ENCODE assay signal across 7 mouse cellular contexts in the genomic region with DNA sequence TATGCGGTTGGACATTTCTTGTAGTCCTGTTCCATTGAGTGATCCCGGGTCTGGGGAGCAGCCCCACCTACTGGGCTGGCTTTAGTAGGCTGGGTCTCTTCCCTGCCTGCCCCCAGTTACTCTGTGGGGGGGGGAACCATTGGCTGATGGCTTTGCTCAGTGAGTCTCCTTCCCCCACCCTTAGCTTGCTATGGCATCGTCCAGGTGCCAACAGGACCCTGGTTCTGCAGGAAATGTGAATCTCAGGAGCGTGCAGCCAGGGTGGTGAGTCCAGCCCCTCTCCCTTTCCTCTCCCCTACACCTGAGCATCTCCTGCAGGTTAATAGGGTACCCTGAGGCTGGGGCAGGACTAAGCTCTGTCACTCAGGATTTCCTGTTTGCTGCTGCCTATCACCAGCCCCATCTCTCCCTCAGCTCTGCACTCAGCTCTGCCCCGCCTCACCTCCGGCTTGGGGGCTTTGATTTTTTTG. TPM values are rescaled to one million over a fixed set of nuclear protein-coding genes. Genes with fewer than 3 reads are reported as not detected.
A peak's percentile ranks its signal among the peaks of the same experiment; 100 is the strongest.
DNase-seq lines count a peak whose midpoint lies in the region; ATAC-seq and TF ChIP-seq lines count a peak whose summit lies in the region.

No protein-coding gene starts in this region.

- no peaks in the 10 kb centered on the region for H3K9me3 ChIP-seq in ES-E14 (ENCODE audit: control insufficient read depth, insufficient read depth, low read depth, low read length)
- no peaks in the 10 kb centered on the region for H3K9me3 ChIP-seq in heart, embryonic 15.5 days (replicated peaks)
- H3K9me3 ChIP-seq in limb, embryonic 13.5 days: no peaks in the 10 kb centered on the region

- no peak for ATAC-seq in heart, embryonic 15.5 days (replicated peaks; ENCODE audit: insufficient number of reproducible peaks, insufficient read depth, low FRiP score, low read depth)
- ATAC-seq in limb, embryonic 13.5 days (ENCODE audit: low FRiP score, low read depth): no peak

- peak overlapping the region; percentile 86 to 91 for H3K4me3 ChIP-seq in ES-E14 (ENCODE audit: insufficient read depth in 1 of 2, low read depth in 1 of 2, low read length in 2 of 2, poor library complexity in 1 of 2, severe bottlenecking in 1 of 2)
- peak overlapping the region; percentile 82 for H3K4me3 ChIP-seq in heart, embryonic 15.5 days
- H3K4me3 ChIP-seq in limb, embryonic 13.5 days: peak overlapping the region; percentile 90
- H3K4me3 ChIP-seq in small intestine, adult 2 months (ENCODE audit: low read depth, low read length): peak overlapping the region; percentile 35; the same call in 1 of the 2 replicates

- in situ Hi-C loops in ES-E14 (cut with MboI; ENCODE audit: low sequenced_read_pairs in 2 of 2, unreplicated experiment in 2 of 2): no loop called here

- no peaks in the 10 kb centered on the region for H3K27me3 ChIP-seq in heart, embryonic 15.5 days
- peaks cover 21% of the 10 kb centered on the region for H3K27me3 ChIP-seq in limb, embryonic 13.5 days
- no peaks in the 10 kb centered on the region for H3K27me3 ChIP-seq in small intestine, adult 2 months (ENCODE audit: control insufficient read depth, insufficient read depth, low read length)

- H3K36me3 ChIP-seq in ES-E14 (ENCODE audit: control insufficient read depth, insufficient read depth, low read length, poor library complexity, severe bottlenecking): peaks cover 40% of the 10 kb centered on the region
- H3K36me3 ChIP-seq in heart, embryonic 15.5 days: peaks cover 34% of the 10 kb centered on the region
- peaks cover 45% of the 10 kb centered on the region for H3K36me3 ChIP-seq in limb, embryonic 13.5 days
- peaks cover 19% of the 10 kb centered on the region for H3K36me3 ChIP-seq in small intestine, adult 2 months (ENCODE audit: control insufficient read depth, insufficient read depth, low read length)

- WGBS in heart, embryonic 15.5 days: 33% methylated on average over 6 of the region's 6 CpGs
- WGBS in limb, embryonic 13.5 days: 30% methylated on average over 6 of the region's 6 CpGs
- 38% methylated on average over 6 of the region's 6 CpGs for WGBS in small intestine, adult 2 months

- H3K4me1 ChIP-seq in ES-E14 (ENCODE audit: control insufficient read depth in 2 of 2, insufficient read depth in 2 of 2, low read length in 2 of 2, poor library complexity in 1 of 2): peaks cover 13 to 31% of the 10 kb centered on the region in 2 experiments
- H3K4me1 ChIP-seq in heart, embryonic 15.5 days (replicated peaks): peaks cover 61% of the 10 kb centered on the region
- H3K4me1 ChIP-seq in limb, embryonic 13.5 days: peaks cover 40% of the 10 kb centered on the region
- H3K4me1 ChIP-seq in small intestine, adult 2 months (ENCODE audit: control insufficient read depth, insufficient read depth, insufficient read length, low read length): peaks cover 8% of the 10 kb centered on the region; the same call in 1 of the 2 replicates

- peak overlapping the region; percentile 73 for H3K4me2 ChIP-seq in heart, embryonic 15.5 days
- H3K4me2 ChIP-seq in limb, embryonic 13.5 days (replicated peaks): peak overlapping the region; percentile 92

- TF ChIP-seq POLR2A in small intestine, adult 2 months (IDR thresholded peaks at IDR 0.05; ENCODE audit: low read depth, low read length): no peak

- H3K9ac ChIP-seq in ES-E14 (ENCODE audit: insufficient read depth, low read depth, low read length, poor library complexity, severe bottlenecking): peak overlapping the region; percentile 96
- H3K9ac ChIP-seq in heart, embryonic 15.5 days: peak overlapping the region; percentile 86; the same call in 1 of the 2 replicates
- peak overlapping the region; percentile 87; the same call in 1 of the 2 replicates for H3K9ac ChIP-seq in limb, embryonic 13.5 days

- peak overlapping the region; percentile 100; the same call in 1 of the 2 replicates for H3K27ac ChIP-seq in ES-E14 (ENCODE audit: insufficient read depth, low read depth, low read length, poor library complexity, severe bottlenecking)
- H3K27ac ChIP-seq in heart, embryonic 15.5 days: peak overlapping the region; percentile 89
- no peak overlapping the region for H3K27ac ChIP-seq in limb, embryonic 13.5 days
- H3K27ac ChIP-seq in small intestine, adult 2 months (ENCODE audit: insufficient read depth, low read depth, low read length): no peak overlapping the region; the same call in 1 of the 2 replicates

- peak; percentile 68 for DNase-seq in CD4-positive, CD25-positive, alpha-beta regulatory T cell, adult 2 months (ENCODE audit: low read depth, low spot score)
- DNase-seq in ES-E14 (ENCODE audit: low read depth, low spot score): no peak
- no peak for DNase-seq in left cerebral cortex, adult 18-20 months (ENCODE audit: low spot score in 2 of 2)
- DNase-seq in urinary bladder, postnatal 4 days (ENCODE audit: low spot score in 2 of 2): no peak

- TF ChIP-seq CTCF in small intestine, adult 2 months (IDR thresholded peaks at IDR 0.05; ENCODE audit: extremely low read depth, insufficient read length, insufficient replicate concordance, low read depth, low read length): no peak

TF ChIP-seq in ES-E14, 5 proteins besides CTCF, POLR2A, EP300 and RAD21:
- TF ChIP-seq CHD2 (IDR thresholded peaks at IDR 0.05; ENCODE audit: low read depth, low read length): no peak
- TF ChIP-seq HCFC1 (IDR thresholded peaks at IDR 0.05; ENCODE audit: borderline replicate concordance, insufficient read depth, low read length): no peak
- TF ChIP-seq ZC3H11A (IDR thresholded peaks at IDR 0.05; ENCODE audit: borderline replicate concordance, low read depth, low read length): no peak
- TF ChIP-seq ZNF384 (IDR thresholded peaks at IDR 0.05; ENCODE audit: low read depth, low read length): no peak
- no peak for TF ChIP-seq MAFK (IDR thresholded peaks at IDR 0.05; ENCODE audit: insufficient read depth, low read depth, low read length)
TF ChIP-seq in ES-E14: peak in this region for 0.

RNA-seq across cellular contexts. Expression of a gene that starts 1.6 kb away (rescaled TPM):
- 113 and 142 TPM in 2 replicates for total RNA-seq in ES-E14 (2012; rRNA removed)
- polyA plus RNA-seq in heart, embryonic 15.5 days (2015; fragmentation: Nextera tagmentation; extraction: Ambion mirVana): 2.2 and 2.3 TPM in 2 replicates
- 2.9 and 3.3 TPM in 2 replicates for polyA plus RNA-seq in limb, embryonic 13.5 days (2015; fragmentation: Nextera tagmentation; extraction: Ambion mirVana)
- 18.4 and 38.6 TPM in 2 replicates for polyA plus RNA-seq in small intestine, adult 2 months (2012; rRNA removed)
- total RNA-seq in left cerebral cortex, adult 18-20 months (2021): 100 to 1,000 TPM; 135 to 149 TPM

RNA-seq across cellular contexts. Expression of a gene that starts 20.8 kb away (rescaled TPM):
- 49.9 and 66.0 TPM in 2 replicates for total RNA-seq in ES-E14 (2012; rRNA removed)
- polyA plus RNA-seq in heart, embryonic 15.5 days (2015; fragmentation: Nextera tagmentation; extraction: Ambion mirVana): 60.7 and 69.4 TPM in 2 replicates
- 11.2 and 13.5 TPM in 2 replicates for polyA plus RNA-seq in limb, embryonic 13.5 days (2015; fragmentation: Nextera tagmentation; extraction: Ambion mirVana)
- polyA plus RNA-seq in small intestine, adult 2 months (2012; rRNA removed): 112 and 249 TPM in 2 replicates
- total RNA-seq in left cerebral cortex, adult 18-20 months (2021): 10 to 100 TPM; 54.7 to 57.2 TPM

RNA-seq across cellular contexts. Expression of a gene that starts 35.3 kb away (rescaled TPM):
- total RNA-seq in ES-E14 (2012; rRNA removed): 100 and 109 TPM in 2 replicates
- polyA plus RNA-seq in heart, embryonic 15.5 days (2015; fragmentation: Nextera tagmentation; extraction: Ambion mirVana): 0.71 and 1.1 TPM in 2 replicates
- 3.5 and 4.6 TPM in 2 replicates for polyA plus RNA-seq in limb, embryonic 13.5 days (2015; fragmentation: Nextera tagmentation; extraction: Ambion mirVana)
- 2.1 and 3.8 TPM in 2 replicates for polyA plus RNA-seq in small intestine, adult 2 months (2012; rRNA removed)
- total RNA-seq in left cerebral cortex, adult 18-20 months (2021): 100 to 1,000 TPM; 103 to 109 TPM

RNA-seq across cellular contexts. Expression of a gene that starts 35.5 kb away (rescaled TPM):
- total RNA-seq in ES-E14 (2012; rRNA removed): 20.1 and 28.4 TPM in 2 replicates
- polyA plus RNA-seq in heart, embryonic 15.5 days (2015; fragmentation: Nextera tagmentation; extraction: Ambion mirVana): 10.9 and 11.5 TPM in 2 replicates
- 20.7 and 21.3 TPM in 2 replicates for polyA plus RNA-seq in limb, embryonic 13.5 days (2015; fragmentation: Nextera tagmentation; extraction: Ambion mirVana)
- polyA plus RNA-seq in small intestine, adult 2 months (2012; rRNA removed): 25.9 and 77.9 TPM in 2 replicates
- total RNA-seq in left cerebral cortex, adult 18-20 months (2021): 10 to 100 TPM; 32.4 to 35.2 TPM

RNA-seq across cellular contexts. Expression of a gene that starts 38.4 kb away (rescaled TPM):
- total RNA-seq in ES-E14 (2012; rRNA removed): 522 and 677 TPM in 2 replicates
- 337 and 364 TPM in 2 replicates for polyA plus RNA-seq in heart, embryonic 15.5 days (2015; fragmentation: Nextera tagmentation; extraction: Ambion mirVana)
- 490 and 497 TPM in 2 replicates for polyA plus RNA-seq in limb, embryonic 13.5 days (2015; fragmentation: Nextera tagmentation; extraction: Ambion mirVana)
- polyA plus RNA-seq in small intestine, adult 2 months (2012; rRNA removed): 164 and 330 TPM in 2 replicates
- total RNA-seq in left cerebral cortex, adult 18-20 months (2021): 100 to 1,000 TPM; 122 to 128 TPM

Comparison
In these comparisons a context has a peak if more than half of its experiments do, and no peak if none do; other contexts are left out.
1. H3K27ac ChIP-seq: peak in ES-E14 (single experiment) and heart, embryonic 15.5 days (single experiment); none in limb, embryonic 13.5 days (single experiment) and small intestine, adult 2 months (single experiment).
2. H3K4me3 ChIP-seq: peak in every context shown above with its lines; median percentile 90 in limb, embryonic 13.5 days; 88 in ES-E14; 82 in heart, embryonic 15.5 days; 35 in small intestine, adult 2 months.
3. Peak in every context shown above with its lines, with median percentiles within 50 percentile points of each other: H3K9ac ChIP-seq.